Mouse (Mus musculus): ENCODE results near the gene Otx1. TPM values are rescaled to one million over a fixed set of nuclear protein-coding genes. Genes with fewer than 3 reads are reported as not detected.

Gene Otx1
- polyA plus RNA-seq (2014; fragmentation: Nextera tagmentation; extraction: Ambion mirVana) = 9.8 and 11.1 TPM in 2 replicates

DNA sequence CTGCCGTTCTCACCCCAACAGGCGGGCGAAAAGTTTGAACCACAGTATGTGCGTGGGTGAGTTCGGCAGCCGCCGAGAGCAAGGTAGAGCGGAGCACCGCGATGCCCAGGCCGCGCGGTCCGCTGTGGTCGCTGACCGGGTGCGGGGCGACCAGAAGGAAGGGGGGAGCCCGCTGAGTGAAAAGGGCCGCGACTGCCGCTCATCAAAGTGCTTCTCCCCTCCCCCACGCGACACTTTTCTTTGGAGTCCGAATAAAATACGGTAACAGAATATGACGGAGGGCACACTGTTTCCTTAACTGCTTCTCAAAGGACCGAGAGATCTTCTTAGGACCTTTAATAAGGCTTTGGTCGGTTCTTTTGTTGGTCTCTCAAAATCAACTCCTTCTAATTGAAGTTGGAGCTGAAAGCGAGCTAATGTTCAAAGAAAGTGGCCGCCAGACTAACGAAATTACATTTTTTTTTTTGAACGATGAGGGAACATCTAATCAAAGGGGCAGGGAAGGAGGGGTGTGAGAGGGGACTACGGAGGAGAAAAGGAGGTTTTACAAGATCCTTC, at the start of gene Otx1:
TSS of gene Otx1 (minus strand) at position 115 of the 558 bp plus-strand sequence.
- Histone ChIP-seq H3K4me3 (ENCODE audit: low read depth, low read length) (peak within 1 kb of the TSS; percentile 67), H3K27me3 (replicated peaks; ENCODE audit: control insufficient read depth, insufficient read depth, low read length) (peaks cover 30% of the 10 kb centered on the region), H3K36me3 (ENCODE audit: control insufficient read depth, insufficient read depth, low read length) (no peaks in the 10 kb centered on the region), H3K27ac (ENCODE audit: low read depth, low read length) (peak within 1 kb of the TSS; percentile 96), H3K9me3 (replicated peaks; ENCODE audit: control insufficient read depth, low read length) (no peaks in the 10 kb centered on the region), H3K4me1 (ENCODE audit: control insufficient read depth, insufficient read depth, low read length) (peaks cover 21% of the 10 kb centered on the region), H3K4me2 (ENCODE audit: low read length) (peak within 1 kb of the TSS; percentile 82), H3K9ac (ENCODE audit: low read length) (peak within 1 kb of the TSS; percentile 93)
- ATAC-seq = no peak
- DNase-seq (ENCODE audit: low spot score) = peak; percentile 77
- WGBS = 0% methylated on average over 34 of the region's 34 CpGs

- no peaks in the 10 kb centered on the region for H3K9me3 ChIP-seq (replicated peaks; ENCODE audit: control insufficient read depth, low read length)
- no peak for ATAC-seq
- no peak for DNase-seq (ENCODE audit: low spot score)
These were observed 48.2 kb upstream of the Otx1 start for GRCm38 (mm10) chr11:22050864-22051263.

DNA sequence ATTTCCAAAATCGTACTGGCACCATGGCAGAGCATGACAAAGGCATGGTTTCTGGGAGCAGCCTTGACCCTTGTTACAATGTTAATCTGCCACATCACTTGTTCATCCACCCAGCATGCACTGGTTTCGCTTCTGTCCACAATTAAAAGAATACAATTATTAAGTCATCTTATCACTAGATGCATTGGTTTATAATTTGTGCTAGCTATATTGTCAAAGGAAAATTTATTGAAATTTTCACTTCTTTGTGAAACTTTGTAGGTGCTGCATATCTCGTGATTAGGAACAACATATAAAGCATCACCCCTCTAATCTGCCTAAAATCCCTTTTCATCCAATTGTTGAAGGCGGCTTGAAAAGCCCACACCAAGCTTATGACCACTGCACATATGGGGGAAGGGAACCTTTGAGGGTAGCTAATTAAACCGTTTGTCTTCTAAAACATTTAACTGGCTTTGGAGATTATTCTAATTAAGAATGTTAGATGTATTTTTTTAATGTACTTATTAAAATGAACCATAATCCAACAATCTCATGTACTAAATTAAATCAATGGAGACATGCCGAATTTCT, 37.2 kb upstream of the Otx1 start:
- Histone ChIP-seq H3K4me1 (ENCODE audit: control insufficient read depth, insufficient read depth, low read length) (peaks cover 7% of the 10 kb centered on the region; the same call in 1 of the 2 replicates), H3K36me3 (ENCODE audit: control insufficient read depth, insufficient read depth, low read length) (no peaks in the 10 kb centered on the region), H3K9me3 (replicated peaks; ENCODE audit: control insufficient read depth, low read length) (no peaks in the 10 kb centered on the region), H3K4me2 (ENCODE audit: low read length) (no peak overlapping the region), H3K27ac (ENCODE audit: low read depth, low read length) (no peak overlapping the region), H3K9ac (ENCODE audit: low read length) (no peak overlapping the region), H3K4me3 (ENCODE audit: low read depth, low read length) (no peak overlapping the region), H3K27me3 (replicated peaks; ENCODE audit: control insufficient read depth, insufficient read depth, low read length) (no peaks in the 10 kb centered on the region)
- DNase-seq (ENCODE audit: low spot score) (no peak), ATAC-seq (no peak)
- 26% methylated on average over 6 of the region's 6 CpGs for WGBS

More at GRCm38 (mm10) chr11:22050864-22051263, 48.2 kb upstream of the Otx1 start:
- H3K4me2 ChIP-seq (ENCODE audit: low read length) = no peak overlapping the region
- H3K27me3 ChIP-seq (replicated peaks; ENCODE audit: control insufficient read depth, insufficient read depth, low read length) = no peaks in the 10 kb centered on the region
- no peaks in the 10 kb centered on the region for H3K4me1 ChIP-seq (ENCODE audit: control insufficient read depth, insufficient read depth, low read length)
- no peak overlapping the region for H3K27ac ChIP-seq (ENCODE audit: low read depth, low read length)
- H3K9ac ChIP-seq (ENCODE audit: low read length) = no peak overlapping the region
- H3K4me3 ChIP-seq (ENCODE audit: low read depth, low read length) = no peak overlapping the region
- H3K36me3 ChIP-seq (ENCODE audit: control insufficient read depth, insufficient read depth, low read length) = 0 out of 2 replicates have a peak, but pooled peaks cover 3% of the 10 kb centered on the region
- WGBS = 88% methylated on average over 7 of the region's 7 CpGs

DNA sequence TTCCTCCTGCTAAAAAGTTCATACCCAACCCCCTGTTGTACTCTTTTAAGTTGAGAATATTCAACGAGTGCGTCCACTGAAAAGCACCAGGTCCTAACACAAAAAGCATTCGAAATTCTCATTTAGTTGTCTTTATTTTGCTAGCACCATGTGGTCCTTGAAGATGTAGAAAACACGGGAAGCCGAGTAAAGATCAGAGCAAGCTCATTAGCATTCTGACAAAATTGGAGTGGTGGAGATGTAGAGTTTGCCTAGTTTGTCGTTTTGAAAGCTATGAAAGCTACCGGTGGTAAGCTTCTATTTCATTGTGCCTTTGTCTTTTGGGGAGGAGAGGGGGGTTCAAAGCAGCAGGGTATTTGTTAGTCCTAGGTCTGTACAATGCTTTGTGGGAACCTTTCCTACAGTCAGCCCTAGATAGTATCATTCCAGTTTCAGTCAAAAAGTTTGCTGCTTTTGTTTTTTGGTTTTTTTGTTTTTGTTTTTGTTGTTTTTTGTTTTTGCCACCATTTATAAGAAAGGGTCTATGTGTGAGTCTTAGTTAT, 31.9 kb upstream of the Otx1 start:
- ATAC-seq (peak; percentile 52; the same call in 1 of the 2 replicates), DNase-seq (ENCODE audit: low spot score) (peak; percentile 47)
- no peak overlapping the region for H3K4me3 ChIP-seq (ENCODE audit: low read depth, low read length)
- H3K4me2 ChIP-seq (ENCODE audit: low read length) = no peak overlapping the region
- H3K9me3 ChIP-seq (replicated peaks; ENCODE audit: control insufficient read depth, low read length) = no peaks in the 10 kb centered on the region
- no peak overlapping the region for H3K27ac ChIP-seq (ENCODE audit: low read depth, low read length)
- 2% methylated on average over 7 of the region's 7 CpGs for WGBS
- no peaks in the 10 kb centered on the region for H3K36me3 ChIP-seq (ENCODE audit: control insufficient read depth, insufficient read depth, low read length)
- peaks cover 5% of the 10 kb centered on the region; the same call in 1 of the 2 replicates for H3K4me1 ChIP-seq (ENCODE audit: control insufficient read depth, insufficient read depth, low read length)
- H3K27me3 ChIP-seq (replicated peaks; ENCODE audit: control insufficient read depth, insufficient read depth, low read length) = no peaks in the 10 kb centered on the region
- no peak overlapping the region for H3K9ac ChIP-seq (ENCODE audit: low read length)

GRCm38 (mm10) chr11:22033582-22033981, 30.9 kb upstream of the Otx1 start:
- Histone ChIP-seq H3K9me3 (replicated peaks; ENCODE audit: control insufficient read depth, low read length) (no peaks in the 10 kb centered on the region), H3K36me3 (ENCODE audit: control insufficient read depth, insufficient read depth, low read length) (no peaks in the 10 kb centered on the region), H3K27me3 (replicated peaks; ENCODE audit: control insufficient read depth, insufficient read depth, low read length) (no peaks in the 10 kb centered on the region), H3K27ac (ENCODE audit: low read depth, low read length) (no peak overlapping the region), H3K4me2 (ENCODE audit: low read length) (no peak overlapping the region), H3K4me1 (ENCODE audit: control insufficient read depth, insufficient read depth, low read length) (peaks cover 5% of the 10 kb centered on the region; the same call in 1 of the 2 replicates), H3K9ac (ENCODE audit: low read length) (no peak overlapping the region), H3K4me3 (ENCODE audit: low read depth, low read length) (no peak overlapping the region)
- ATAC-seq = no peak
- DNase-seq (ENCODE audit: low spot score) = no peak
- WGBS = 70% methylated on average over 3 of the region's 3 CpGs

GRCm38 (mm10) chr11:22020602-22021001, 17.9 kb upstream of the Otx1 start:
- H3K4me3 ChIP-seq (ENCODE audit: low read depth, low read length) = no peak overlapping the region
- peaks cover 5% of the 10 kb centered on the region; the same call in 1 of the 2 replicates for H3K36me3 ChIP-seq (ENCODE audit: control insufficient read depth, insufficient read depth, low read length)
- H3K27ac ChIP-seq (ENCODE audit: low read depth, low read length) = no peak overlapping the region
- ATAC-seq (no peak), DNase-seq (ENCODE audit: low spot score) (no peak)
- H3K4me2 ChIP-seq (ENCODE audit: low read length) = no peak overlapping the region
- no peaks in the 10 kb centered on the region for H3K27me3 ChIP-seq (replicated peaks; ENCODE audit: control insufficient read depth, insufficient read depth, low read length)
- 95% methylated on average over 2 of the region's 2 CpGs for WGBS
- H3K9ac ChIP-seq (ENCODE audit: low read length) = no peak overlapping the region
- no peaks in the 10 kb centered on the region for H3K9me3 ChIP-seq (replicated peaks; ENCODE audit: control insufficient read depth, low read length)
- H3K4me1 ChIP-seq (ENCODE audit: control insufficient read depth, insufficient read depth, low read length) = peaks cover 11% of the 10 kb centered on the region; the same call in 1 of the 2 replicates

DNA sequence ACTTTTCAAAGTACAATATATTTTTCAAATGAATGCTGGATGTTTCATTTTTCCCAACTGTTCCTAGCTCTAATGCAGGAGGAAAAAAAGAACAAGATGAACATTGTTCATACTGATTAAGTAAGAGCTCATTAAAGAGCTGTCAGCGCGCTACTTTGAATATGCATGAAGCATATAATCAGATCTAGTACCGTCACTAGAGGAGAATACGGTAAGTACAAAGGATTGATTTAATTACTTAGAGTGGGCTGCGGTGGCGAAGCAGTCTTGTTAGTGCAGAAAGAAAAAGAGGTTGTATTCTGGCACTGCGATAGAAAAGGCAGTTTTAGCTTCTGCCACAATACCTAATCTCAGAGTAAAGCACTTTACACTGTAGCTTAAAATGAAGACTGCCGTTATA, 14.7 kb upstream of the Otx1 start:
- DNase-seq (ENCODE audit: low spot score) = peak; percentile 94
- ATAC-seq = peak; percentile 94
- H3K27me3 ChIP-seq (replicated peaks; ENCODE audit: control insufficient read depth, insufficient read depth, low read length) = no peaks in the 10 kb centered on the region
- H3K36me3 ChIP-seq (ENCODE audit: control insufficient read depth, insufficient read depth, low read length) = peaks cover 5% of the 10 kb centered on the region; the same call in 1 of the 2 replicates
- no peak overlapping the region for H3K4me3 ChIP-seq (ENCODE audit: low read depth, low read length)
- H3K9ac ChIP-seq (ENCODE audit: low read length) = no peak overlapping the region
- H3K27ac ChIP-seq (ENCODE audit: low read depth, low read length) = no peak overlapping the region; the same call in 1 of the 2 replicates
- H3K4me1 ChIP-seq (ENCODE audit: control insufficient read depth, insufficient read depth, low read length) = peaks cover 16% of the 10 kb centered on the region; the same call in 1 of the 2 replicates
- peak overlapping the region; percentile 16; the same call in 1 of the 2 replicates for H3K4me2 ChIP-seq (ENCODE audit: low read length)
- H3K9me3 ChIP-seq (replicated peaks; ENCODE audit: control insufficient read depth, low read length) = no peaks in the 10 kb centered on the region
- 2% methylated on average over 8 of the region's 8 CpGs for WGBS

- no peak overlapping the region for H3K4me2 ChIP-seq (ENCODE audit: low read length)
- H3K4me1 ChIP-seq (ENCODE audit: control insufficient read depth, insufficient read depth, low read length) = peaks cover 16% of the 10 kb centered on the region; the same call in 1 of the 2 replicates
- ATAC-seq = peak; percentile 45
- no peaks in the 10 kb centered on the region for H3K27me3 ChIP-seq (replicated peaks; ENCODE audit: control insufficient read depth, insufficient read depth, low read length)
- WGBS = 4% methylated on average over 3 of the region's 3 CpGs
- DNase-seq (ENCODE audit: low spot score) = peak; percentile 77
- no peaks in the 10 kb centered on the region for H3K9me3 ChIP-seq (replicated peaks; ENCODE audit: control insufficient read depth, low read length)
- no peak overlapping the region for H3K9ac ChIP-seq (ENCODE audit: low read length)
- no peak overlapping the region for H3K4me3 ChIP-seq (ENCODE audit: low read depth, low read length)
- peaks cover 5% of the 10 kb centered on the region; the same call in 1 of the 2 replicates for H3K36me3 ChIP-seq (ENCODE audit: control insufficient read depth, insufficient read depth, low read length)
- no peak overlapping the region for H3K27ac ChIP-seq (ENCODE audit: low read depth, low read length)
These were observed 13.6 kb upstream of the Otx1 start for GRCm38 (mm10) chr11:22016341-22016740.

GRCm38 (mm10) chr11:22008817-22009216, 6.1 kb upstream of the Otx1 start:
- 3% methylated on average over 2 of the region's 2 CpGs for WGBS
- Histone ChIP-seq H3K4me3 (ENCODE audit: low read depth, low read length) (peak overlapping the region; percentile 36), H3K9me3 (replicated peaks; ENCODE audit: control insufficient read depth, low read length) (no peaks in the 10 kb centered on the region), H3K27ac (ENCODE audit: low read depth, low read length) (peak overlapping the region; percentile 92), H3K4me2 (ENCODE audit: low read length) (peak overlapping the region; percentile 82), H3K4me1 (ENCODE audit: control insufficient read depth, insufficient read depth, low read length) (peaks cover 18% of the 10 kb centered on the region), H3K36me3 (ENCODE audit: control insufficient read depth, insufficient read depth, low read length) (no peaks in the 10 kb centered on the region), H3K27me3 (replicated peaks; ENCODE audit: control insufficient read depth, insufficient read depth, low read length) (peaks cover 16% of the 10 kb centered on the region; the same call in 1 of the 2 replicates), H3K9ac (ENCODE audit: low read length) (peak overlapping the region; percentile 78)
- ATAC-seq (no peak), DNase-seq (ENCODE audit: low spot score) (no peak)

Data from forebrain, embryonic 14.5 days (tissue).